In the genomic region with DNA sequence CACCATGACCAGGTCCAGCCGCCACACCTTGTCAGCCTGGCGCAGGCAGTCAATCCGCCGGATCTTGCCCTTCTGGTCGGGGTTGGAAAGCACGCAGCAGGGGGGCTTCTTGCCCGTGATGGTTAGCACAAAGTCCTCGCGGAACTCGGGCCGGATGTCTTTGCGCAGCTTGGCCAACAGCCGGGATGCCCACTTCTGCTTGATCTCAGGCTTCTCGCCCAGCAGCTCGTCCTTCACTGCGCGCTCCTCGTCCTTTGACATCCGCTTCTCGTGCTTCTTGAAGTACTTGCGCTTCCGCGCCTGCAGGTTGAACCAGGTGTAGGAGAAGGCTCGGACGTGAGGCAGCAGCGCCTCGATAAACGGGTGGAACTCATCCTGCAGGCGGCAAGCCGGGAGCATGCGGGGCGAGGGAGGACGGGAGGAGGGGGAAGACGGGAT, we compare ENCODE assay signal across 9 mouse cellular contexts. TPM values are rescaled to one million over a fixed set of nuclear protein-coding genes. Genes with fewer than 3 reads are reported as not detected.
DNase-seq lines count a peak whose midpoint lies in the region; ATAC-seq lines count a peak whose summit lies in the region.
"Had no signal": no experiment of that assay in that cellular context is flagged by ENCODE, and none has a peak within 500 bp of the region (broad histone marks: within the 10 kb centered on the region; RNA-seq: fewer than 3 reads in every experiment).

No protein-coding gene starts in this region.

- no peak overlapping the region for H3K27ac ChIP-seq in hindbrain, embryonic 11.5 days (ENCODE audit: low read depth, low read length)
- no peak overlapping the region for H3K27ac ChIP-seq in midbrain, embryonic 10.5 days (replicated peaks)
- H3K27ac ChIP-seq: liver, embryonic 14.5 days had no signal

- no peak overlapping the region for H3K4me2 ChIP-seq in hindbrain, embryonic 11.5 days (replicated peaks; ENCODE audit: low read depth, low read length)

- under 1% methylated on average over 34 of the region's 34 CpGs for WGBS in hindbrain, embryonic 11.5 days
- WGBS in midbrain, embryonic 10.5 days, result under 1% methylated on average over 34 of the region's 34 CpGs

- no peak for ATAC-seq in hindbrain, embryonic 11.5 days (ENCODE audit: low FRiP score)

- H3K4me1 ChIP-seq in hindbrain, embryonic 11.5 days (replicated peaks; ENCODE audit: control insufficient read depth, insufficient read depth, low read length), result peaks cover 3% of the 10 kb centered on the region; the same call in 1 of the 2 replicates
- H3K4me1 ChIP-seq in midbrain, embryonic 10.5 days, result peaks cover 31% of the 10 kb centered on the region

- DNase-seq in left cerebral cortex, postnatal 25 days (ENCODE audit: low spot score in 2 of 2), result peak; percentile 51 to 74
- no peak for DNase-seq in left cerebral cortex, adult 9 months (ENCODE audit: low spot score in 2 of 2)
- DNase-seq in cerebellum, postnatal 10 days, result peak; percentile 91 to 93
- peak; percentile 54 for DNase-seq in hindbrain, embryonic 11.5 days (ENCODE audit: low spot score)
- peak; percentile 55 for DNase-seq in midbrain, embryonic 10.5 days (ENCODE audit: low spot score)
- DNase-seq in adipocyte (ENCODE audit: low spot score), result no peak
- DNase-seq in gastrocnemius, postnatal 4 days (ENCODE audit: low spot score in 2 of 2), result no peak
- no peak for DNase-seq in adrenal gland, postnatal 14 days

- intact Hi-C loops in left cerebral cortex, postnatal 25 days (cut with DNase I), result no loop called here

- H3K4me3 ChIP-seq in hindbrain, embryonic 11.5 days (ENCODE audit: low read depth, low read length), result no peak overlapping the region
- no peak overlapping the region for H3K4me3 ChIP-seq in midbrain, embryonic 10.5 days

- H3K9ac ChIP-seq in hindbrain, embryonic 11.5 days (ENCODE audit: low read depth, low read length), result no peak overlapping the region
- H3K9ac ChIP-seq: liver, embryonic 14.5 days had no signal

- no peaks in the 10 kb centered on the region for H3K9me3 ChIP-seq in hindbrain, embryonic 11.5 days (ENCODE audit: control insufficient read depth, low read length)
- H3K9me3 ChIP-seq in midbrain, embryonic 10.5 days (replicated peaks), result no peaks in the 10 kb centered on the region

- no peaks in the 10 kb centered on the region for H3K36me3 ChIP-seq in hindbrain, embryonic 11.5 days (ENCODE audit: control insufficient read depth, insufficient read depth, low read length)
- H3K36me3 ChIP-seq in midbrain, embryonic 10.5 days, result no peaks in the 10 kb centered on the region

- H3K27me3 ChIP-seq in hindbrain, embryonic 11.5 days (ENCODE audit: control insufficient read depth, insufficient read depth, low read length), result peaks cover 99% of the 10 kb centered on the region
- peaks cover 100% of the 10 kb centered on the region for H3K27me3 ChIP-seq in midbrain, embryonic 10.5 days (ENCODE audit: low read depth, poor library complexity, severe bottlenecking)

RNA-seq across cellular contexts. Expression of a gene that starts 28.2 kb away (rescaled TPM):
- total RNA-seq in left cerebral cortex, postnatal 25 days (2021), result 100 to 1,000 TPM; 273 to 322 TPM
- 2.4 and 3.0 TPM in 2 replicates for polyA plus RNA-seq in hindbrain, embryonic 11.5 days (2014; fragmentation: Nextera tagmentation; extraction: Ambion mirVana)
- 0.49 and 1.2 TPM in 2 replicates for polyA plus RNA-seq in midbrain, embryonic 10.5 days (2016; fragmentation: Nextera tagmentation; extraction: Ambion mirVana)
- 100 to 1,000 TPM; 517 to 591 TPM for total RNA-seq in gastrocnemius, postnatal 4 days (2021)
- total RNA-seq in adrenal gland, postnatal 14 days (2021), result 124 and 125 TPM in 2 replicates

RNA-seq across cellular contexts. Expression of a gene that starts 49.2 kb away (rescaled TPM):
- total RNA-seq in left cerebral cortex, postnatal 25 days (2021), result under 1 TPM in 1 of 2 experiments, not detected in 1; 0.71 TPM
- 2.3 and 2.9 TPM in 2 replicates for polyA plus RNA-seq in hindbrain, embryonic 11.5 days (2014; fragmentation: Nextera tagmentation; extraction: Ambion mirVana)
- polyA plus RNA-seq in midbrain, embryonic 10.5 days (2016; fragmentation: Nextera tagmentation; extraction: Ambion mirVana), result 1.1 and 1.4 TPM in 2 replicates
- 10 to 100 TPM in 1 of 2 experiments, 1 to 10 TPM in 1; 7.8 to 10.2 TPM for total RNA-seq in gastrocnemius, postnatal 4 days (2021)
- total RNA-seq in adrenal gland, postnatal 14 days (2021), result 0.52 and 0.90 TPM in 2 replicates

RNA-seq across cellular contexts. Expression of a gene that starts 50.7 kb away (rescaled TPM):
- 1 to 10 TPM; 8.3 to 9.5 TPM for total RNA-seq in left cerebral cortex, postnatal 25 days (2021)
- 6.2 and 7.1 TPM in 2 replicates for polyA plus RNA-seq in hindbrain, embryonic 11.5 days (2014; fragmentation: Nextera tagmentation; extraction: Ambion mirVana)
- polyA plus RNA-seq in midbrain, embryonic 10.5 days (2016; fragmentation: Nextera tagmentation; extraction: Ambion mirVana), result 2.9 and 5.3 TPM in 2 replicates
- 1 to 10 TPM; 6.3 to 6.8 TPM for total RNA-seq in gastrocnemius, postnatal 4 days (2021)
- 7.1 and 7.4 TPM in 2 replicates for total RNA-seq in adrenal gland, postnatal 14 days (2021)

RNA-seq across cellular contexts. Expression of a gene that starts 59.4 kb away (rescaled TPM):
- total RNA-seq in left cerebral cortex, postnatal 25 days (2021), result 10 to 100 TPM; 23.4 to 24.7 TPM
- polyA plus RNA-seq in hindbrain, embryonic 11.5 days (2014; fragmentation: Nextera tagmentation; extraction: Ambion mirVana), result 36.0 and 37.2 TPM in 2 replicates
- 46.3 and 47.2 TPM in 2 replicates for polyA plus RNA-seq in midbrain, embryonic 10.5 days (2016; fragmentation: Nextera tagmentation; extraction: Ambion mirVana)
- 10 to 100 TPM; 33.3 to 36.0 TPM for total RNA-seq in gastrocnemius, postnatal 4 days (2021)
- 44.4 and 45.7 TPM in 2 replicates for total RNA-seq in adrenal gland, postnatal 14 days (2021)

Comparison
In these comparisons a context has a peak if more than half of its experiments do, and no peak if none do; other contexts are left out.
1. DNase-seq: peak in left cerebral cortex, postnatal 25 days (2 of 2), cerebellum, postnatal 10 days (2 of 2), hindbrain, embryonic 11.5 days (single experiment) and midbrain, embryonic 10.5 days (single experiment); none in left cerebral cortex, adult 9 months (0 of 2), adipocyte (single experiment), gastrocnemius, postnatal 4 days (0 of 2) and adrenal gland, postnatal 14 days (single experiment).